Mouse (Mus musculus): ENCODE data around the gene Klhdc4. TPM values are rescaled to one million over a fixed set of nuclear protein-coding genes. Genes with fewer than 3 reads are reported as not detected.
A peak's percentile ranks its signal among the peaks of the same experiment; 100 is the strongest.

Klhdc4 gene
- total and polyA plus RNA-seq, 2 experiments from 2014 or later, result 25.2 to 34.5 TPM

- H3K9me3 ChIP-seq (ENCODE audit: low read length), result no peaks in the 10 kb centered on the region
- no peak overlapping the region for H3K4me2 ChIP-seq (ENCODE audit: low read depth, low read length)
- no peak overlapping the region for H3K4me3 ChIP-seq (ENCODE audit: low read length)
- no peaks in the 10 kb centered on the region for H3K36me3 ChIP-seq (ENCODE audit: insufficient read depth, low read length)
- no peaks in the 10 kb centered on the region for H3K27me3 ChIP-seq (ENCODE audit: insufficient read depth, low read length)
- H3K27ac ChIP-seq, result no peak overlapping the region
- no peak for TF ChIP-seq CTCF (IDR thresholded peaks at IDR 0.05; ENCODE audit: low read depth)
- peak; percentile 30; the same call in 1 of the 2 replicates for ATAC-seq
- H3K9ac ChIP-seq (replicated peaks; ENCODE audit: low read length), result no peak overlapping the region
- no peak for DNase-seq (ENCODE audit: low spot score)
- WGBS, result 20% methylated on average over 10 of the region's 10 CpGs
- peaks cover 7% of the 10 kb centered on the region for H3K4me1 ChIP-seq (ENCODE audit: insufficient read depth, low read length)
Observed at GRCm38 (mm10) chr8:121871833-121872440, 42.6 kb upstream of the Klhdc4 start.

GRCm38 (mm10) chr8:121870190-121870589 lies 40.8 kb upstream of the Klhdc4 start:
- Histone ChIP-seq H3K4me3 (ENCODE audit: low read length) (no peak overlapping the region), H3K36me3 (ENCODE audit: insufficient read depth, low read length) (no peaks in the 10 kb centered on the region), H3K27ac (no peak overlapping the region), H3K4me2 (ENCODE audit: low read depth, low read length) (no peak overlapping the region), H3K9me3 (ENCODE audit: low read length) (no peaks in the 10 kb centered on the region), H3K4me1 (ENCODE audit: insufficient read depth, low read length) (peaks cover 7% of the 10 kb centered on the region), H3K27me3 (ENCODE audit: insufficient read depth, low read length) (no peaks in the 10 kb centered on the region), H3K9ac (replicated peaks; ENCODE audit: low read length) (no peak overlapping the region)
- no peak for ATAC-seq
- TF ChIP-seq CTCF (IDR thresholded peaks at IDR 0.05; ENCODE audit: low read depth), result no peak
- 93% methylated on average over 2 of the region's 2 CpGs for WGBS
- DNase-seq (ENCODE audit: low spot score), result no peak

DNA sequence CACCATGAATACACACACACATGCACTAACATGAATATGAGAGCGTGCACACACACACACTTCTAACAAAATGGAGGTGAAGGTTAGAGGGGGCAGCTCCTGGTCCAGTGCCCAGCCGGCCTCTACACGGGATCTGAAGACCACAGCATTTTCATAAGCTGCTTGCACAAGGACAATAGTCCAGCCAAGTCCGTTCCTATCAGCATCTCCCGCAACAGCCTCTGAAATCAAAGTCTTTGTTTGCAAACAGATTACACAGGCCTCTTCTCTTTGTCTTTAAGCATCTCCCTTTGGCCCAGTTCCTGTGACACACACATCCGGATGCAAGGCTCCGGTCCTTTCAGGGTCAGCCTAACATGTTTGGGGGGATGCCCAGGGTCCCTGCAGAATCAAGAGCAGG lies 39.5 kb upstream of the Klhdc4 start:
- no peak overlapping the region for H3K4me2 ChIP-seq (ENCODE audit: low read depth, low read length)
- ATAC-seq (no peak), DNase-seq (ENCODE audit: low spot score) (no peak)
- no peak for TF ChIP-seq CTCF (IDR thresholded peaks at IDR 0.05; ENCODE audit: low read depth)
- no peak overlapping the region for H3K27ac ChIP-seq
- 83% methylated on average over 7 of the region's 7 CpGs for WGBS
- H3K9ac ChIP-seq (replicated peaks; ENCODE audit: low read length), result no peak overlapping the region
- no peak overlapping the region for H3K4me3 ChIP-seq (ENCODE audit: low read length)
- H3K4me1 ChIP-seq (ENCODE audit: insufficient read depth, low read length), result peaks cover 7% of the 10 kb centered on the region
- H3K9me3 ChIP-seq (ENCODE audit: low read length), result no peaks in the 10 kb centered on the region
- H3K27me3 ChIP-seq (ENCODE audit: insufficient read depth, low read length), result no peaks in the 10 kb centered on the region
- no peaks in the 10 kb centered on the region for H3K36me3 ChIP-seq (ENCODE audit: insufficient read depth, low read length)

- Histone ChIP-seq H3K9ac (replicated peaks; ENCODE audit: low read length) (no peak overlapping the region), H3K9me3 (ENCODE audit: low read length) (no peaks in the 10 kb centered on the region), H3K4me2 (ENCODE audit: low read depth, low read length) (no peak overlapping the region), H3K4me1 (ENCODE audit: insufficient read depth, low read length) (peaks cover 7% of the 10 kb centered on the region), H3K4me3 (ENCODE audit: low read length) (no peak overlapping the region), H3K36me3 (ENCODE audit: insufficient read depth, low read length) (no peaks in the 10 kb centered on the region), H3K27ac (no peak overlapping the region), H3K27me3 (ENCODE audit: insufficient read depth, low read length) (no peaks in the 10 kb centered on the region)
- WGBS, result 90% methylated on average over 5 of the region's 5 CpGs
- DNase-seq (ENCODE audit: low spot score) (no peak), ATAC-seq (no peak)
- TF ChIP-seq CTCF (IDR thresholded peaks at IDR 0.05; ENCODE audit: low read depth), result no peak
Observed at GRCm38 (mm10) chr8:121868196-121868595, 38.8 kb upstream of the Klhdc4 start.

- Histone ChIP-seq H3K36me3 (ENCODE audit: insufficient read depth, low read length) (no peaks in the 10 kb centered on the region), H3K4me1 (ENCODE audit: insufficient read depth, low read length) (no peaks in the 10 kb centered on the region), H3K27me3 (ENCODE audit: insufficient read depth, low read length) (no peaks in the 10 kb centered on the region), H3K4me2 (ENCODE audit: low read depth, low read length) (no peak overlapping the region), H3K4me3 (ENCODE audit: low read length) (no peak overlapping the region), H3K9ac (replicated peaks; ENCODE audit: low read length) (no peak overlapping the region), H3K27ac (no peak overlapping the region), H3K9me3 (ENCODE audit: low read length) (no peaks in the 10 kb centered on the region)
- ATAC-seq, result no peak
- whole genome bisulfite sequencing, result 78% methylated on average over 8 of the region's 8 CpGs
- TF ChIP-seq CTCF (IDR thresholded peaks at IDR 0.05; ENCODE audit: low read depth), result no peak
- DNase-seq (ENCODE audit: low spot score), result no peak
Observed at GRCm38 (mm10) chr8:121865356-121865755, 36.0 kb upstream of the Klhdc4 start.

DNA sequence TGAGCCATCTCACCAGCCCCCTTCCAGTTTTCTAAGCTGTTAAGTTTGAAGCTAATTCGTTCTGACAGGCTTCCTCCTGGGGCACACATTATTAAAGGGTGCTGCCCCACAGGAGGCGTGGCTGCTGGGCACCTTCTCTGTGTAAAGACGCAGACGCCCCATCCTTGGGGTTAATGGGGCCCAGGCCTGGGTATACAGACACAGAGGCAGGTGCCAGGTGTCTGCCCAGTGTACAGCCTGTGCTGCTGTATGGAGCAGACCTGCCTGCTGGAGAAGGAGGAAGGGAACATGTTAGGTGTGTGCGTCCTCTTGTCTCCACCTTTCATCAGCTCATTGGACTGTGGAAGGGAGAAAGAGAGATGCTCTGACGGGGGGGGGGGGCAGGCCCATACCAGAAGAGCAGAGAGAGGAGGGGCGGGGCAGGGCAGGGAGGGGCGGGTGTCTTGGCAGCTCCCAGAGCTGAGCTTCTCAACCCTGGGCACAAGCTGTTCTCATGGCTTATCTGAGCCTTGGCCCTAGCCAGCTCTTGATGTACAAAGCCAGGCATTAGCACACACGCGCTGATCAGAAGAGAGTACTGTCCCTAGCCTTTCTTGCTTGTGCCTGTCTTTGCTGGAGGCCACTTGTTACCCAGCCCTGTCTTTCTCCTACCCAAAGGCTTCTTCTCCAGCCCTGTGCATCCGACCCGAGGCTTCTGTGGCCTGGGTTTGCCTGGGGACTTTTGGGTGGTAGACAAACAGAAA lies 32.6 kb upstream of the Klhdc4 start:
- Histone ChIP-seq H3K27me3 (ENCODE audit: insufficient read depth, low read length) (no peaks in the 10 kb centered on the region), H3K27ac (no peak overlapping the region), H3K36me3 (ENCODE audit: insufficient read depth, low read length) (no peaks in the 10 kb centered on the region), H3K9me3 (ENCODE audit: low read length) (no peaks in the 10 kb centered on the region), H3K4me2 (ENCODE audit: low read depth, low read length) (no peak overlapping the region), H3K4me1 (ENCODE audit: insufficient read depth, low read length) (peaks cover 8% of the 10 kb centered on the region; the same call in 1 of the 2 replicates), H3K9ac (replicated peaks; ENCODE audit: low read length) (no peak overlapping the region), H3K4me3 (ENCODE audit: low read length) (no peak overlapping the region)
- ATAC-seq, result peak; percentile 57; the same call in 1 of the 2 replicates
- peak; percentile 33 for DNase-seq (ENCODE audit: low spot score)
- no peak for TF ChIP-seq CTCF (IDR thresholded peaks at IDR 0.05; ENCODE audit: low read depth)
- 70% methylated on average over 10 of the region's 12 CpGs for WGBS

DNA sequence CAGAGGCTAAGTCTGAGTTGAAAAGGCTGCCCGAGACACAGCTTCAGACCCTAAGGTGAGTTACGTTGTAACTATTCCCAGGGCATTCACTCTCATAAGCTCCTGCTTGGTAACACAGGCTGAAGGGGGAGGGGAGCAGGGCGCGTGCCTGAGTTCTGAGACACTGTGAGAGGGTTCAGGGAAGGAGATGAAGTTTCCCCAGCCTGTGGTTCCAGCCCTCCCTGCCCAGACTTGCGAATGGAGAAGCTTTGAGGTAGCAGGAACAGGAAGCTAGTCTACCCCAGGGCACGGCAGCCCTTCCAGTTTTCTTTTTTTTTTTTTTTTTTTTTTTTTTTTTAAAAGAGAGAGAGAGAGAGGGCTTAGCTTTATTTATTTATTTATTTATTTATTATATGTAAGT lies 31.9 kb upstream of the Klhdc4 start:
- ATAC-seq (no peak), DNase-seq (ENCODE audit: low spot score) (no peak)
- peaks cover 8% of the 10 kb centered on the region; the same call in 1 of the 2 replicates for H3K4me1 ChIP-seq (ENCODE audit: insufficient read depth, low read length)
- 60% methylated on average over 6 of the region's 6 CpGs for WGBS
- H3K4me2 ChIP-seq (ENCODE audit: low read depth, low read length), result no peak overlapping the region
- no peak overlapping the region for H3K9ac ChIP-seq (replicated peaks; ENCODE audit: low read length)
- TF ChIP-seq CTCF (IDR thresholded peaks at IDR 0.05; ENCODE audit: low read depth), result no peak
- H3K27ac ChIP-seq, result no peak overlapping the region
- H3K4me3 ChIP-seq (ENCODE audit: low read length), result no peak overlapping the region
- H3K27me3 ChIP-seq (ENCODE audit: insufficient read depth, low read length), result no peaks in the 10 kb centered on the region
- H3K9me3 ChIP-seq (ENCODE audit: low read length), result no peaks in the 10 kb centered on the region
- H3K36me3 ChIP-seq (ENCODE audit: insufficient read depth, low read length), result no peaks in the 10 kb centered on the region

Data from hindbrain, postnatal 0 days (tissue).